Mouse (Mus musculus): ENCODE results near the gene Hexim1.

The Hexim1 gene

GRCm38 (mm10) chr11:103096979-103097894 is 18.8 kb upstream of the Hexim1 start:
- no peak for DNase-seq (ENCODE audit: low spot score)

- no peak for DNase-seq (ENCODE audit: low spot score)
These were observed 17.4 kb upstream of the Hexim1 start for GRCm38 (mm10) chr11:103098531-103099190.

- no peak for DNase-seq (ENCODE audit: low spot score)
These were observed 16.6 kb upstream of the Hexim1 start for GRCm38 (mm10) chr11:103099352-103099940.

GRCm38 (mm10) chr11:103100361-103100760 is 15.7 kb upstream of the Hexim1 start:
- no peak for DNase-seq (ENCODE audit: low spot score)

GRCm38 (mm10) chr11:103101481-103101865 is 14.6 kb upstream of the Hexim1 start, which contains the start of the genes Plcd3 and Acbd4:
Gene Plcd3 (minus strand): TSS chr11:103101658.
Gene Acbd4 (plus strand): TSS chr11:103101682.
- peak; percentile 87 for DNase-seq (ENCODE audit: low spot score)

GRCm38 (mm10) chr11:103101866-103102501 is 14.0 kb upstream of the Hexim1 start:
- DNase-seq (ENCODE audit: low spot score) = peak; percentile 79

- peak; percentile 98 for DNase-seq (ENCODE audit: low spot score)
These were observed 13.2 kb upstream of the Hexim1 start for GRCm38 (mm10) chr11:103102725-103103349.

GRCm38 (mm10) chr11:103103621-103104020 is 12.4 kb upstream of the Hexim1 start:
- DNase-seq (ENCODE audit: low spot score) = no peak

- DNase-seq (ENCODE audit: low spot score) = no peak
These were observed 11.6 kb upstream of the Hexim1 start for GRCm38 (mm10) chr11:103104469-103104868.

- DNase-seq (ENCODE audit: low spot score) = peak; percentile 77
These were observed 10.8 kb upstream of the Hexim1 start for GRCm38 (mm10) chr11:103105180-103105725.

- DNase-seq (ENCODE audit: low spot score) = no peak
These were observed 10.2 kb upstream of the Hexim1 start for GRCm38 (mm10) chr11:103105810-103106209.

- DNase-seq (ENCODE audit: low spot score) = no peak
These were observed 9.6 kb upstream of the Hexim1 start for GRCm38 (mm10) chr11:103106386-103106785.

- no peak for DNase-seq (ENCODE audit: low spot score)
These were observed 4.7 kb upstream of the Hexim1 start for GRCm38 (mm10) chr11:103111301-103111700.

GRCm38 (mm10) chr11:103111881-103112551 is 4.0 kb upstream of the Hexim1 start:
- no peak for DNase-seq (ENCODE audit: low spot score)

- DNase-seq (ENCODE audit: low spot score) = no peak
These were observed 3.5 kb upstream of the Hexim1 start for GRCm38 (mm10) chr11:103112552-103112912.

GRCm38 (mm10) chr11:103113005-103113404 is 3.0 kb upstream of the Hexim1 start:
- DNase-seq (ENCODE audit: low spot score) = no peak

- no peak for DNase-seq (ENCODE audit: low spot score)
These were observed 2.3 kb upstream of the Hexim1 start for GRCm38 (mm10) chr11:103113771-103114170.

- no peak for DNase-seq (ENCODE audit: low spot score)
These were observed 1.6 kb upstream of the Hexim1 start for GRCm38 (mm10) chr11:103114270-103114943.

GRCm38 (mm10) chr11:103115163-103116007 is 646 bp upstream of the Hexim1 start:
- DNase-seq (ENCODE audit: low spot score) = peak; percentile 89
